Mouse (Mus musculus) intestine, embryonic 14.5 days (tissue): ENCODE results near the gene Ptprf. TPM values are rescaled to one million over a fixed set of nuclear protein-coding genes. Genes with fewer than 3 reads are reported as not detected.

Experiments used
- ATAC-seq: fragments of 200-750 bp; cut with Nextera tagmentation; replicated peaks from 2 replicates; pipeline ENCODE4 v1.8.0; 2017; ENCODE audit warnings: low read depth, moderate number of reproducible peaks, moderate TSS enrichment, moderate library complexity; ENCODE audit not compliant: low FRiP score, low TSS enrichment
- DNase-seq: peaks from one replicate; pipeline ENCODE4 v3.0.0-alpha.2; 2018; ENCODE audit warnings: low spot score
- H3K27ac ChIP-seq: fragments of 300-500 bp; sonication (generic); 2 replicates; pipeline ENCODE4 v1.5.1; 2014; ENCODE audit warnings: low read depth, mild to moderate bottlenecking, control low read depth
- H3K27me3 ChIP-seq: fragments of 300-500 bp; sonication (generic); replicated peaks from 2 replicates; pipeline ENCODE4 v1.6.1; 2014; ENCODE audit warnings: low read length, control low read depth; ENCODE audit not compliant: control insufficient read depth, insufficient read depth
- H3K36me3 ChIP-seq: fragments of 300-500 bp; sonication (generic); 2 replicates; pipeline ENCODE4 v1.6.1; 2014; ENCODE audit warnings: low read length, control low read depth; ENCODE audit not compliant: control insufficient read depth, insufficient read depth
- H3K4me1 ChIP-seq: fragments of 300-500 bp; sonication (generic); replicated peaks from 2 replicates; pipeline ENCODE4 v1.6.1; 2014; ENCODE audit warnings: low read length, control low read depth, mixed read lengths; ENCODE audit not compliant: control insufficient read depth, insufficient read depth
- H3K4me2 ChIP-seq: fragments of 300-500 bp; sonication (generic); 2 replicates; pipeline ENCODE4 v1.6.1; 2014; ENCODE audit warnings: low read length
- H3K4me3 ChIP-seq: fragments of 300-500 bp; sonication (generic); 2 replicates; pipeline ENCODE4 v1.5.1; 2014; ENCODE audit warnings: low read depth, low read length, control low read depth, mixed read lengths
- H3K9ac ChIP-seq: fragments of 300-500 bp; sonication (generic); 2 replicates; pipeline ENCODE4 v1.6.1; 2014; ENCODE audit warnings: mild to moderate bottlenecking, low read length
- H3K9me3 ChIP-seq: fragments of 300-500 bp; sonication (generic); 2 replicates; pipeline ENCODE4 v1.6.1; 2016; ENCODE audit warnings: low read length, control low read depth; ENCODE audit not compliant: control insufficient read depth
- WGBS: fragments of 180-500 bp; shearing (Covaris S2); extraction: QIAGEN DNeasy Blood & Tissue Kit; methylation state at CpG from one replicate; pipeline ENCODE4 v1.1.7; 2014; 5-methylcytosine and 5-hydroxymethylcytosine counted together
- polyA plus RNA-seq: library from polyadenylated mRNA; unstranded; fragments of >200 nt; fragmentation: Nextera tagmentation; extraction: Ambion mirVana; gene quantifications from 2 replicates; pipeline ENCODE4 v1.2.1, GENCODE M21; 2014

Ptprf gene
- polyA plus RNA-seq, 1 experiment from 2014 or later, result 73.6 TPM

GRCm38 (mm10) chr4:118290416-118291030 is 682 bp downstream of the Ptprf start:
- peak; percentile 29; the same call in 1 of the 2 replicates for ATAC-seq

GRCm38 (mm10) chr4:118289960-118290415 is 1.2 kb downstream of the Ptprf start:
- Histone ChIP-seq H3K9ac (peak overlapping the region; percentile 90), H3K9me3 (no peaks in the 10 kb centered on the region), H3K27ac (peak overlapping the region; percentile 90), H3K36me3 (peaks cover 12% of the 10 kb centered on the region), H3K27me3 (no peaks in the 10 kb centered on the region), H3K4me1 (peaks cover 29% of the 10 kb centered on the region), H3K4me2 (peak overlapping the region; percentile 66), H3K4me3 (peak overlapping the region; percentile 70)
- DNase-seq (no peak), ATAC-seq (0 out of 2 replicates have a peak, but pooled peaks have one; percentile 17)
- WGBS, result 0% methylated on average over 12 of the region's 12 CpGs

More at GRCm38 (mm10) chr4:118290416-118291030, 682 bp downstream of the Ptprf start:
- H3K36me3 ChIP-seq, result peaks cover 12% of the 10 kb centered on the region
- H3K27me3 ChIP-seq, result no peaks in the 10 kb centered on the region
- DNase-seq, result peak; percentile 79
- peak overlapping the region; percentile 90 for H3K9ac ChIP-seq
- peak overlapping the region; percentile 66 for H3K4me2 ChIP-seq
- WGBS, result under 1% methylated on average over 57 of the region's 84 CpGs
- peak overlapping the region; percentile 70 for H3K4me3 ChIP-seq
- H3K27ac ChIP-seq, result peak overlapping the region; percentile 90
- H3K4me1 ChIP-seq, result peaks cover 32% of the 10 kb centered on the region
- no peaks in the 10 kb centered on the region for H3K9me3 ChIP-seq

- ATAC-seq, result no peak
- Histone ChIP-seq H3K27ac (no peak overlapping the region), H3K9ac (peak overlapping the region; percentile 90; the same call in 1 of the 2 replicates), H3K36me3 (peaks cover 16% of the 10 kb centered on the region), H3K4me3 (peak overlapping the region; percentile 70), H3K4me2 (peak overlapping the region; percentile 66), H3K9me3 (no peaks in the 10 kb centered on the region), H3K27me3 (no peaks in the 10 kb centered on the region), H3K4me1 (peaks cover 29% of the 10 kb centered on the region)
- WGBS, result 36% methylated on average over 5 of the region's 5 CpGs
- no peak for DNase-seq
Measured at GRCm38 (mm10) chr4:118289266-118289665, 1.9 kb downstream of the Ptprf start.

GRCm38 (mm10) chr4:118288531-118288930 is 2.7 kb downstream of the Ptprf start:
- H3K4me3 ChIP-seq, result 0 out of 2 replicates have a peak overlapping the region, but pooled peaks have one; percentile 70
- H3K4me2 ChIP-seq, result peak overlapping the region; percentile 66
- ATAC-seq (no peak), DNase-seq (no peak)
- no peak overlapping the region for H3K27ac ChIP-seq
- 62% methylated on average over 6 of the region's 6 CpGs for WGBS
- peaks cover 23% of the 10 kb centered on the region for H3K36me3 ChIP-seq
- peaks cover 29% of the 10 kb centered on the region for H3K4me1 ChIP-seq
- H3K27me3 ChIP-seq, result no peaks in the 10 kb centered on the region
- no peak overlapping the region; the same call in 1 of the 2 replicates for H3K9ac ChIP-seq
- H3K9me3 ChIP-seq, result no peaks in the 10 kb centered on the region

GRCm38 (mm10) chr4:118286202-118286601 is 5.0 kb downstream of the Ptprf start:
- H3K9me3 ChIP-seq, result no peaks in the 10 kb centered on the region
- H3K4me2 ChIP-seq, result no peak overlapping the region
- H3K4me3 ChIP-seq, result no peak overlapping the region
- H3K27me3 ChIP-seq, result no peaks in the 10 kb centered on the region
- DNase-seq (no peak), ATAC-seq (no peak)
- no peak overlapping the region for H3K27ac ChIP-seq
- 80% methylated on average over 5 of the region's 5 CpGs for WGBS
- no peak overlapping the region for H3K9ac ChIP-seq
- peaks cover 40% of the 10 kb centered on the region for H3K36me3 ChIP-seq
- H3K4me1 ChIP-seq, result peaks cover 29% of the 10 kb centered on the region

- DNase-seq, result no peak
- peaks cover 30% of the 10 kb centered on the region for H3K36me3 ChIP-seq
- WGBS, result 53% methylated on average over 1 of the region's 1 CpGs
- H3K4me3 ChIP-seq, result no peak overlapping the region
- no peak overlapping the region for H3K9ac ChIP-seq
- peaks cover 8% of the 10 kb centered on the region for H3K4me1 ChIP-seq
- ATAC-seq, result no peak
- no peaks in the 10 kb centered on the region for H3K9me3 ChIP-seq
- no peaks in the 10 kb centered on the region for H3K27me3 ChIP-seq
- no peak overlapping the region for H3K27ac ChIP-seq
- H3K4me2 ChIP-seq, result no peak overlapping the region
Measured at GRCm38 (mm10) chr4:118282182-118282562, 9.0 kb downstream of the Ptprf start.

- peaks cover 33% of the 10 kb centered on the region for H3K36me3 ChIP-seq
- DNase-seq (no peak), ATAC-seq (no peak)
- WGBS, result 61% methylated on average over 13 of the region's 13 CpGs
- no peak overlapping the region for H3K4me3 ChIP-seq
- no peak overlapping the region for H3K27ac ChIP-seq
- no peaks in the 10 kb centered on the region for H3K9me3 ChIP-seq
- H3K27me3 ChIP-seq, result no peaks in the 10 kb centered on the region
- peaks cover 13% of the 10 kb centered on the region for H3K4me1 ChIP-seq
- H3K9ac ChIP-seq, result no peak overlapping the region
- no peak overlapping the region for H3K4me2 ChIP-seq
Measured at GRCm38 (mm10) chr4:118281444-118282181, 9.6 kb downstream of the Ptprf start.

GRCm38 (mm10) chr4:118280506-118280905 is 10.7 kb downstream of the Ptprf start:
- no peaks in the 10 kb centered on the region for H3K27me3 ChIP-seq
- no peaks in the 10 kb centered on the region for H3K9me3 ChIP-seq
- H3K9ac ChIP-seq, result no peak overlapping the region
- ATAC-seq (no peak), DNase-seq (no peak)
- peaks cover 34% of the 10 kb centered on the region for H3K36me3 ChIP-seq
- 80% methylated on average over 7 of the region's 7 CpGs for WGBS
- H3K4me1 ChIP-seq, result peaks cover 24% of the 10 kb centered on the region
- no peak overlapping the region for H3K27ac ChIP-seq
- no peak overlapping the region for H3K4me3 ChIP-seq
- H3K4me2 ChIP-seq, result no peak overlapping the region
